Mouse (Mus musculus): ENCODE measurements around the gene Plxnd1.

Gene Plxnd1

GRCm38 (mm10) chr6:115956418-115956921 lies 38.3 kb downstream of the Plxnd1 start:
- DNase-seq (ENCODE audit: low spot score): no peak

- no peak for DNase-seq (ENCODE audit: low spot score)
These were observed 39.1 kb downstream of the Plxnd1 start for GRCm38 (mm10) chr6:115955664-115956063.

- DNase-seq (ENCODE audit: low spot score): no peak
These were observed 39.6 kb downstream of the Plxnd1 start for GRCm38 (mm10) chr6:115955169-115955568.

- no peak for DNase-seq (ENCODE audit: low spot score)
These were observed 40.2 kb downstream of the Plxnd1 start for GRCm38 (mm10) chr6:115954506-115955074.

GRCm38 (mm10) chr6:115946389-115946788 lies 48.4 kb downstream of the Plxnd1 start:
- no peak for DNase-seq (ENCODE audit: low spot score)

GRCm38 (mm10) chr6:115945633-115946032 lies 49.2 kb downstream of the Plxnd1 start:
- no peak for DNase-seq (ENCODE audit: low spot score)

- DNase-seq (ENCODE audit: low spot score): no peak
These were observed 50.2 kb downstream of the Plxnd1 start, which contains the start of gene H1foo for GRCm38 (mm10) chr6:115944638-115945037. Gene H1foo, plus strand, starts transcription at chr6:115944938.

GRCm38 (mm10) chr6:115943498-115944427 lies 51.0 kb downstream of the Plxnd1 start:
- DNase-seq (ENCODE audit: low spot score): no peak

GRCm38 (mm10) chr6:115941128-115941527 lies 53.7 kb downstream of the Plxnd1 start:
- DNase-seq (ENCODE audit: low spot score): no peak

GRCm38 (mm10) chr6:115940603-115941002 lies 54.2 kb downstream of the Plxnd1 start:
- no peak for DNase-seq (ENCODE audit: low spot score)

GRCm38 (mm10) chr6:115938798-115939197 lies 56.0 kb downstream of the Plxnd1 start:
- DNase-seq (ENCODE audit: low spot score): no peak

GRCm38 (mm10) chr6:115938011-115938410 lies 56.8 kb downstream of the Plxnd1 start:
- no peak for DNase-seq (ENCODE audit: low spot score)

- DNase-seq (ENCODE audit: low spot score): no peak
These were observed 59.3 kb downstream of the Plxnd1 start for GRCm38 (mm10) chr6:115935544-115935943.

GRCm38 (mm10) chr6:115932391-115932790 lies 62.4 kb downstream of the Plxnd1 start:
- no peak for DNase-seq (ENCODE audit: low spot score)

- DNase-seq (ENCODE audit: low spot score): no peak
These were observed 63.2 kb downstream of the Plxnd1 start, which contains the start of gene Rho for GRCm38 (mm10) chr6:115931639-115932038. Gene Rho, plus strand, starts transcription at chr6:115931748.

- no peak for DNase-seq (ENCODE audit: low spot score)
These were observed 64.8 kb downstream of the Plxnd1 start for GRCm38 (mm10) chr6:115930018-115930417.

- DNase-seq (ENCODE audit: low spot score): no peak
These were observed 67.2 kb downstream of the Plxnd1 start for GRCm38 (mm10) chr6:115927292-115928242.

GRCm38 (mm10) chr6:115926416-115926815 lies 68.4 kb downstream of the Plxnd1 start:
- DNase-seq (ENCODE audit: low spot score): no peak

GRCm38 (mm10) chr6:115924829-115925228 lies 70.0 kb downstream of the Plxnd1 start:
- peak; percentile 28 for DNase-seq (ENCODE audit: low spot score)

GRCm38 (mm10) chr6:115919876-115920275 lies 74.9 kb downstream of the Plxnd1 start:
- DNase-seq (ENCODE audit: low spot score): no peak

- DNase-seq (ENCODE audit: low spot score): no peak
These were observed 76.2 kb downstream of the Plxnd1 start for GRCm38 (mm10) chr6:115918615-115919014.

GRCm38 (mm10) chr6:115916611-115917010 lies 78.2 kb downstream of the Plxnd1 start:
- no peak for DNase-seq (ENCODE audit: low spot score)
